Mouse (Mus musculus) CD4-positive, CD25-positive, alpha-beta regulatory T cell, adult 2 months (primary cell): Measurements from ENCODE around the gene Itga5.

Source experiments
- DNase-seq: peaks from one replicate; pipeline ENCODE4 v3.0.0-alpha.2; 2012; ENCODE audit warnings: low read depth, low spot score

Gene Itga5

GRCm38 (mm10) chr15:103295851-103296250 lies 70.7 kb downstream of the Itga5 start:
- no peak for DNase-seq

GRCm38 (mm10) chr15:103294649-103295048 lies 71.9 kb downstream of the Itga5 start:
- DNase-seq = no peak
